Mouse (Mus musculus) neural tube, embryonic 14.5 days (tissue): Measurements from ENCODE around the gene 4930451I11Rik. TPM values are rescaled to one million over a fixed set of nuclear protein-coding genes. Genes with fewer than 3 reads are reported as not detected.

Experiments used
- ATAC-seq: fragments of 200-750 bp; cut with Nextera tagmentation; 2 replicates; pipeline ENCODE4 v1.8.0; 2017; ENCODE audit warnings: low read depth, mild to moderate bottlenecking, moderate TSS enrichment, moderate library complexity
- H3K27ac ChIP-seq: fragments of 300-500 bp; sonication (generic); 2 replicates; pipeline ENCODE4 v1.5.1; 2014; ENCODE audit warnings: low read depth, mild to moderate bottlenecking, control low read depth, low read length, moderate library complexity, mixed read lengths
- H3K27me3 ChIP-seq: fragments of 300-500 bp; sonication (generic); 2 replicates; pipeline ENCODE4 v1.6.1; 2014; ENCODE audit warnings: low read length; ENCODE audit not compliant: control insufficient read depth, insufficient read depth
- H3K36me3 ChIP-seq: fragments of 300-500 bp; sonication (generic); 2 replicates; pipeline ENCODE4 v1.6.1; 2014; ENCODE audit warnings: low read length, mixed read lengths; ENCODE audit not compliant: control insufficient read depth, insufficient read depth
- H3K4me1 ChIP-seq: fragments of 300-500 bp; sonication (generic); 2 replicates; pipeline ENCODE4 v1.6.1; 2014; ENCODE audit warnings: low read length; ENCODE audit not compliant: control insufficient read depth, insufficient read depth
- H3K4me2 ChIP-seq: fragments of 300-500 bp; sonication (generic); 2 replicates; pipeline ENCODE4 v1.6.1; 2014; ENCODE audit warnings: mild to moderate bottlenecking, low read depth, low read length, control low read depth
- H3K4me3 ChIP-seq: fragments of 300-500 bp; sonication (generic); 2 replicates; pipeline ENCODE4 v1.5.1; 2014; ENCODE audit warnings: low read depth, low read length, control low read depth, mixed read lengths
- H3K9ac ChIP-seq: fragments of 300-500 bp; sonication (generic); replicated peaks from 2 replicates; pipeline ENCODE4 v1.6.1; 2014; ENCODE audit warnings: low read depth, mild to moderate bottlenecking, control low read depth, low read length, mixed read lengths
- H3K9me3 ChIP-seq: fragments of 300-500 bp; sonication (generic); 2 replicates; pipeline ENCODE4 v1.6.1; 2016; ENCODE audit warnings: low read length; ENCODE audit not compliant: control insufficient read depth
- WGBS: fragments of 180-500 bp; shearing (Covaris S2); extraction: QIAGEN DNeasy Blood & Tissue Kit; methylation state at CpG from one replicate; pipeline ENCODE4 v1.1.7; 2014; 5-methylcytosine and 5-hydroxymethylcytosine counted together
- polyA plus RNA-seq: library from polyadenylated mRNA; unstranded; fragments of >200 nt; fragmentation: Nextera tagmentation; extraction: Ambion mirVana; gene quantifications from 2 replicates; pipeline ENCODE4 v1.2.1, GENCODE M21; 2014

The 4930451I11Rik gene
- polyA plus RNA-seq, 1 experiment from 2014 or later = not detected

DNA sequence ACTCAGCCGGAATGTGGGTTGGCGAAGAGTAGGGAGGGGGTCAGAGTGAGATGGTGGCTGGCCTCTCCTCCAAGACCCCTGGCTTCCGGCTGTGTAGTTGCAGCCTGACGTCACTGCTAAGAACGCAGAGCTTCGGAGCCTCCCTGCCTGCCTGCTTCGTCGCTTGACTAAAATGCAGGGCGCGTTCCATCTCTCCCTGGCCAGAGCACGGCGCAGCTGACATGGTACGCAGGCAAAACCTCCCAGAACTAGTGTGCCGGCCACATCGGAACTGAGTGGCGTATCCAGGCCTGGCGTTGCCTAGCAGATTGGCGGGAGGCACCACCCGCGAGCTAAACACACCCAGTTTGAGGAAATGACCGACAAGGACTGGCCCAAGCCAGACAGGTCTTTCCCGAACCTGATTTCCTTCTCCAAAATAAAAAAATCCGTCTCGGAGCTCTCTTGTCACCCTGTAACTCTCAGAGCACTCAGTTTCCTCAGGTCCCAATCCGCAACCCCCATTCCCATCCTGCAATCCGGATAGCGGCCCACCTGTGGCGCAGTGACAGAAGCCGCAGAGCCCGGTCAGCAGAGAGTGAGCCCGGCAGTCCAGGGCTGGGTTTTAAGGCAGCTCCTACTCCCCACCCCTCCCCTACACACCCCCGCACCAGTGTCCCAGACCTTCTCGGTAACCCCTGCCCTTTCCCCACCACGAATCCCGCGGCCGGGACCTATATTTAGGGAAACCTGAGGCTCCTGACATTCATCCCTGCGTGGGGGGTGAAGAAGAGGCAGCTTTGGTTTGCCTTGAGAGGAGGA is 31.8 kb downstream of the 4930451I11Rik start:
- H3K9ac ChIP-seq = peak overlapping the region; percentile 87
- peaks cover 22% of the 10 kb centered on the region for H3K36me3 ChIP-seq
- no peaks in the 10 kb centered on the region for H3K27me3 ChIP-seq
- peak; percentile 93 for ATAC-seq
- H3K4me3 ChIP-seq = peak overlapping the region; percentile 81
- WGBS = 2% methylated on average over 38 of the region's 38 CpGs
- no peaks in the 10 kb centered on the region for H3K9me3 ChIP-seq
- H3K4me2 ChIP-seq = peak overlapping the region; percentile 90
- peak overlapping the region; percentile 95 for H3K27ac ChIP-seq
- H3K4me1 ChIP-seq = peaks cover 19% of the 10 kb centered on the region

DNA sequence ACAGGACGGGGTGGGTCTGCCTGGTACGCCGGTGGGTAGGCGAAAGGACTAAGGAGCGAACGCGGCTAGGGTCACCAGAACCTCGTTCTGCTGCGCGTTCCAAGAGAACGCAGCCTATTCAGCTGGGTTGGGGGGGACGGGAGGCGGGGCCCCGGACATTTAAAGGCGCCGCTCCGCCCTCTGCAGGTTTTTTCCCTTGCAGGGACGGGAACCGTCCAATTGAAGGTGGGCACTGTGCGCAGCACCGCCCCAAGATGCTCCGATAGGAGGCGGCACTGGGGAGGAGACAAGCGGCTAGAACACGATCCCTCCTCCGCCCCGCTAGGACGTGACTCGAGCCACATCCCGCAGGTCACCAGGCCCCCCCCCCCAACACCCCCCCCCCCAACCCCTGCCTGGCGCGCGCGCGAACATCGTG is 32.4 kb downstream of the 4930451I11Rik start:
- Histone ChIP-seq H3K27ac (peak overlapping the region; percentile 95), H3K9me3 (no peaks in the 10 kb centered on the region), H3K9ac (peak overlapping the region; percentile 87), H3K4me3 (peak overlapping the region; percentile 81), H3K27me3 (no peaks in the 10 kb centered on the region), H3K36me3 (peaks cover 25% of the 10 kb centered on the region), H3K4me2 (peak overlapping the region; percentile 90), H3K4me1 (peaks cover 19% of the 10 kb centered on the region)
- ATAC-seq = peak; percentile 96
- WGBS = under 1% methylated on average over 29 of the region's 36 CpGs

DNA sequence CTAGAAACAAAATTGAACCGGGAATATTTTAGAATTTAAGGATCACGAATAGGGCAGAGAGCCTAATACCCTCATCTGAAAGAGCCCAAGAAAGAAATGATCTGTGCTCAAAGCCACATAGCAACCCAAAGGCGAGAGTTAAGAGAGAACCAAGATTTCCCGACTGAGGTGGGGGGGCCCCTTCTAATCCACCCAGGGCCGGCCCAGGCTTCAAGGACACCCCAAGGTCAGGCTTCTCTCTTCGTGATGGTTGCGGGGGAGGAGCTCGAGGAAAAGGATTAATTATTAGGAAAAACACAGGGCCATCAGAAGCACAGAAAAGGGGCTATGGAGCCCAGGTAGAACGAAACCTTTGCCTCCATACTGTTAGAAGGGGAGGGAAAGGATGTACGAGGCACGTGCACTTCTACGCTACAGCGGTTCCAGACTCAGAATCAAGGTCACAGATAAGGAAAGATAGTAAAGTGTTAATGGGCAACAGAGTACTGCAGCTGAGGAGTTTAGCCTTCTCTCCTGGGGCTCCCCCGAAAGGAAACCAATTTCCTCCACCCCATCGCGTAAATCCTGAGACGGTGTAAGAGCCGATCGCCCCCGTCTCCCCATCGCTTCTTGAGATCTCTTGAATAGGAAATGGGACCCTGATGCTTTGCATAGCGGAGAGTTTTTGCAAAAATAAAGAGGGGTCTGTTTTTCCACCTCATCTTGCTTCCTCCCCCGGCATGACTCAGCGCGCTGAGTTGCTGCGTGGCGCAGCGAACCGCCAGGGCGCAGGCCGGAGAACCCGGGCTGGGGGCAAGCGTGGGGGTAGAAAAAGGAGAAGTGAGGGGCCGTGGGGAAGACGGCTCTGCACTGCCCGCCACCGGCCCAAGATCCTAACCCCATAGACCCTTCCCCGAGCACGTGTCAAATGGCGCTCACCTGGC is 33.1 kb downstream of the 4930451I11Rik start:
- peak overlapping the region; percentile 81 for H3K4me3 ChIP-seq
- no peaks in the 10 kb centered on the region for H3K27me3 ChIP-seq
- H3K27ac ChIP-seq = peak overlapping the region; percentile 95
- H3K9ac ChIP-seq = peak overlapping the region; percentile 87
- under 1% methylated on average over 40 of the region's 40 CpGs for WGBS
- peak overlapping the region; percentile 90 for H3K4me2 ChIP-seq
- H3K9me3 ChIP-seq = no peaks in the 10 kb centered on the region
- ATAC-seq = no peak
- H3K36me3 ChIP-seq = peaks cover 26% of the 10 kb centered on the region
- H3K4me1 ChIP-seq = peaks cover 19% of the 10 kb centered on the region

DNA sequence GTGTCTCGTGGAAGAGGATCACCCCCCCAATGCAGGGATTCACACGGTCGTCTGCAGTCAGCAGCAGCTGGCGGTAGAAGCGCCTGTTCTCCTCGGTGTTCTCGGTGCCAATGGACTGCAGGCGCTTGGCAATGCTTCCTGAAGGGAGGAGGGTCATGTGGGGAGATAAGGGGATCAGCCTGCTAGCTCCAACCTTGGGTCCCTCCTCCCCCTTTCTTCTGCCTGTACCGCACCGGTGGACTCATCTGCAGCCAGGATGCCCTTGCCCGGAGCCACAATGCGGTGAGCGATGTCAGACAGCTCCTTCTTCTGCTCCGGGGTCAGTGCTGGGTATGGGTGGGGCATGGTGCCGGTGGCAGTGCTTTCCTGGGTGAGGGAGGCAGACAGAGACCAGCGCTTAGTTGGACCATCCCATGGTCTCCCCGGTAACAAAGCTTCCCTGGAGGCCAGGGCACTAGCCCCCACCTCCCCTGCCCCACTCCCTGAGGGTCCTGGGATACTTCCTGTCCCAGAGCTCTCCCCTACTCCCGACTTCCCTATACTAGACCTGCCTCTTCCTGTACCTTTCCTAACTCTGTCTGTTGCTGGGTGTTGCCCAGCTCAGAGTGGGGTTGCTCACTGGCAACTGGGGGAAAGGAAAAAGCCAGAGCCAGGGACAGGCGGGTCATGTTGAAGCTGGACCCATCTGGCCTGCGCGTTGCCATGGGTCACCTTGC is 33.9 kb downstream of the 4930451I11Rik start, which contains the start of gene Fam57b:
TSS of gene Fam57b (plus strand) at position 258 of the 716 bp plus-strand sequence.
- no peak for ATAC-seq
- Histone ChIP-seq H3K9ac (peak within 1 kb of the TSS; percentile 87), H3K4me2 (peak within 1 kb of the TSS; percentile 90), H3K9me3 (no peaks in the 10 kb centered on the region), H3K36me3 (peaks cover 26% of the 10 kb centered on the region), H3K4me1 (peaks cover 19% of the 10 kb centered on the region), H3K27ac (peak within 1 kb of the TSS; percentile 95), H3K4me3 (peak within 1 kb of the TSS; percentile 81), H3K27me3 (no peaks in the 10 kb centered on the region)
- WGBS = 23% methylated on average over 21 of the region's 21 CpGs

DNA sequence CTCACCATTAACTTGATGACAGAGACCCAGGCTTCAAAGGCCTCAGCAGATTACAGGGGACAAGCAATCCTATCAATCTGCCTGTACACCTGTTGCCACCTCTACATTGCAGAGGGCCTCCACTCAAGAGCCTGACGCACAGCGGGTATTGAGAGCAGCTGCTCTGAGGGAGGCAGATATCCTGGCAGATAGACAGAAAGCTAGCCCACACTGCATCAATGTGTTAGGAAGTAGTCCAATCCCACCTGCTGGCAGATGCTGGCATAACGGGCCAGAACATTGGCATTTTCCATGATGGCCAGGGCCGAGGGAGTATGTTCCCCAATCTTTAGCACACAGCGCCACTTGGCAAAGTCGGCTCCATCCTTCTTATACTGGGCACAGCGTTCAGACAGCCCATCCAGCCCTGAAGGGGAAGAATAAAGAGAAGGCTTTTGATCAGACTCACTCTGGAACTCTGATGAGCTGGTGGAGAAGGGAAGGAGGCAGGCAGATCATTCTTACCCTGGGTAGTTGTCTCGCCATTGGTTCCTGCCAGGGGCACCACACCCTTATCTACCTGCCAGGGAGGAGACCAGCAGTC is 35.0 kb downstream of the 4930451I11Rik start:
- Histone ChIP-seq H3K4me1 (peaks cover 20% of the 10 kb centered on the region), H3K4me3 (no peak overlapping the region), H3K27ac (no peak overlapping the region), H3K36me3 (peaks cover 26% of the 10 kb centered on the region), H3K9ac (no peak overlapping the region), H3K9me3 (no peaks in the 10 kb centered on the region), H3K27me3 (no peaks in the 10 kb centered on the region), H3K4me2 (peak overlapping the region; percentile 90; the same call in 1 of the 2 replicates)
- no peak for ATAC-seq
- 70% methylated on average over 8 of the region's 8 CpGs for WGBS

- no peak for ATAC-seq
- H3K4me3 ChIP-seq = no peak overlapping the region
- no peak overlapping the region for H3K4me2 ChIP-seq
- no peaks in the 10 kb centered on the region for H3K9me3 ChIP-seq
- peaks cover 26% of the 10 kb centered on the region for H3K36me3 ChIP-seq
- no peak overlapping the region for H3K9ac ChIP-seq
- H3K4me1 ChIP-seq = peaks cover 27% of the 10 kb centered on the region
- 83% methylated on average over 15 of the region's 16 CpGs for WGBS
- no peak overlapping the region for H3K27ac ChIP-seq
- no peaks in the 10 kb centered on the region for H3K27me3 ChIP-seq
These were observed 35.8 kb downstream of the 4930451I11Rik start for GRCm38 (mm10) chr7:126795387-126796317.

DNA sequence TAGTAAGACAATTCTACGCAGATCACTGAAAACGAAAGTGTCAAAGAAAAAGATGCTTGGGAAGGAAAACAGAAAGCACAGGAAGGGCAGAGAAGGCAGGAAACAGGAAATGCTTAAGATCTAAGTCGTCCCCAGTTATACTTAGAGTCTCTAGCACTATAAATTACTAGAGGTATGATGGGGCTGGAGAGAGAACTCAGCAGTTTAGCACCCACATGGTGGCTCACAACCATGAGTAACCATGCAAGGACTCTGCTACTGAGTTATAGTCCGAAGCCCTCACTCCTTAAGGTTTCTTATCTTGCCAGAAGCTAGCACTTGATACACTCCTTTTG is 37.2 kb downstream of the 4930451I11Rik start:
- WGBS = 72% methylated on average over 4 of the region's 4 CpGs
- Histone ChIP-seq H3K27ac (no peak overlapping the region), H3K9ac (no peak overlapping the region), H3K4me3 (no peak overlapping the region), H3K36me3 (peaks cover 35% of the 10 kb centered on the region), H3K4me1 (peaks cover 24% of the 10 kb centered on the region), H3K9me3 (no peaks in the 10 kb centered on the region), H3K27me3 (no peaks in the 10 kb centered on the region), H3K4me2 (no peak overlapping the region)
- no peak for ATAC-seq
